ENCODE assay signal across 7 mouse cellular contexts in genomic region chr7:35214442-35215222, GRCm38 (mm10). TPM values are rescaled to one million over a fixed set of nuclear protein-coding genes. Genes with fewer than 3 reads are reported as not detected.
DNase-seq lines count a peak whose midpoint lies in the region; ATAC-seq and TF ChIP-seq lines count a peak whose summit lies in the region.

No protein-coding gene starts in this region.

- H3K36me3 ChIP-seq in heart, embryonic 13.5 days: no peaks in the 10 kb centered on the region
- no peaks in the 10 kb centered on the region for H3K36me3 ChIP-seq in liver, embryonic 12.5 days

- peak overlapping the region; percentile 92 for H3K4me2 ChIP-seq in heart, embryonic 13.5 days
- peak overlapping the region; percentile 58 for H3K4me2 ChIP-seq in liver, embryonic 12.5 days

- no peaks in the 10 kb centered on the region for H3K4me1 ChIP-seq in lung, adult 2 months (ENCODE audit: control insufficient read depth, insufficient read depth, low read length)
- peaks cover 15% of the 10 kb centered on the region for H3K4me1 ChIP-seq in heart, embryonic 13.5 days
- H3K4me1 ChIP-seq in liver, embryonic 12.5 days: 0 out of 2 replicates have a peak, but pooled peaks cover 4% of the 10 kb centered on the region

- no peak for DNase-seq in lung, adult 2 months
- no peak for DNase-seq in lung, postnatal 10 days
- peak; percentile 55 to 62 for DNase-seq in cerebellum, postnatal 14 days
- DNase-seq in yolk sac, embryonic 10.5 days (ENCODE audit: low spot score): peak; percentile 11
- no peak for DNase-seq in thymus, postnatal 10 days (ENCODE audit: low spot score in 2 of 2)

- peak overlapping the region; percentile 84 for H3K9ac ChIP-seq in heart, embryonic 13.5 days
- H3K9ac ChIP-seq in liver, embryonic 12.5 days: peak overlapping the region; percentile 46; the same call in 1 of the 2 replicates

- TF ChIP-seq POLR2A in lung, adult 2 months (IDR thresholded peaks at IDR 0.05; ENCODE audit: borderline replicate concordance, extremely low read depth, low read depth, low read length): no peak

- no peak; the same call in 1 of the 2 replicates for ATAC-seq in heart, embryonic 13.5 days (ENCODE audit: extremely low read depth, insufficient number of reproducible peaks, low FRiP score, low TSS enrichment)
- no peak for ATAC-seq in liver, embryonic 12.5 days

- no peak overlapping the region for H3K27ac ChIP-seq in heart, embryonic 13.5 days (replicated peaks)
- H3K27ac ChIP-seq in liver, embryonic 12.5 days: no peak overlapping the region

- H3K9me3 ChIP-seq in heart, embryonic 13.5 days: no peaks in the 10 kb centered on the region
- H3K9me3 ChIP-seq in liver, embryonic 12.5 days (replicated peaks): no peaks in the 10 kb centered on the region

- WGBS in lung, adult 2 months: under 1% methylated on average over 47 of the region's 79 CpGs
- 0% methylated on average over 65 of the region's 79 CpGs for WGBS in heart, embryonic 13.5 days
- 3% methylated on average over 27 of the region's 79 CpGs for WGBS in liver, embryonic 12.5 days (ENCODE audit: insufficient replicate concordance)

- H3K4me3 ChIP-seq in lung, adult 2 months (replicated peaks; ENCODE audit: extremely low read depth, low read depth, low read length): peak overlapping the region; percentile 49
- peak overlapping the region; percentile 68 for H3K4me3 ChIP-seq in heart, embryonic 13.5 days
- peak overlapping the region; percentile 54 for H3K4me3 ChIP-seq in liver, embryonic 12.5 days

- H3K27me3 ChIP-seq in heart, embryonic 13.5 days (replicated peaks): peaks cover 50% of the 10 kb centered on the region
- peaks cover 75% of the 10 kb centered on the region for H3K27me3 ChIP-seq in liver, embryonic 12.5 days (replicated peaks)

- no peak for TF ChIP-seq CTCF in lung, adult 2 months (IDR thresholded peaks at IDR 0.05; ENCODE audit: insufficient read depth, low read length)

RNA-seq across cellular contexts. Expression of gene Lrp3, which starts 0.7 kb away (rescaled TPM):
- 10.1 and 12.3 TPM in 2 replicates for polyA plus RNA-seq in lung, adult 2 months (2012; rRNA removed)
- 1.6 and 1.7 TPM in 2 replicates for polyA plus RNA-seq in heart, embryonic 13.5 days (2015; fragmentation: Nextera tagmentation; extraction: Ambion mirVana)
- polyA plus RNA-seq in liver, embryonic 12.5 days (2016; fragmentation: Nextera tagmentation; extraction: Ambion mirVana): 0.81 and 1.3 TPM in 2 replicates

RNA-seq across cellular contexts. Expression of gene Slc7a10, which starts 28.4 kb away (rescaled TPM):
- polyA plus RNA-seq in lung, adult 2 months (2012; rRNA removed): 81.4 and 82.4 TPM in 2 replicates
- 1.1 and 2.2 TPM in 2 replicates for polyA plus RNA-seq in heart, embryonic 13.5 days (2015; fragmentation: Nextera tagmentation; extraction: Ambion mirVana)
- polyA plus RNA-seq in liver, embryonic 12.5 days (2016; fragmentation: Nextera tagmentation; extraction: Ambion mirVana): 0.59 and 1.4 TPM in 2 replicates

Comparison
In these comparisons a context has a peak if more than half of its experiments do, and no peak if none do; other contexts are left out.
1. DNase-seq: peak in cerebellum, postnatal 14 days (2 of 2) and yolk sac, embryonic 10.5 days (single experiment); none in lung, adult 2 months (single experiment), lung, postnatal 10 days (single experiment) and thymus, postnatal 10 days (0 of 2).
2. RNA of gene Slc7a10, which starts 28.4 kb away (polyA plus RNA-seq): 81.4 to 82.4 TPM in lung, adult 2 months; 1.1 to 2.2 TPM in heart, embryonic 13.5 days and 0.59 to 1.4 TPM in liver, embryonic 12.5 days; every median in the first group is over 10 times any median in the second.
3. Peak in every context shown above with its lines, with median percentiles within 50 percentile points of each other: H3K4me3 ChIP-seq.